Mouse (Mus musculus) hindbrain, embryonic 16.5 days (tissue): ENCODE data around the gene D8Ertd738e. TPM values are rescaled to one million over a fixed set of nuclear protein-coding genes. Genes with fewer than 3 reads are reported as not detected.

Experiments used
- ATAC-seq: fragments of 200-750 bp; cut with Nextera tagmentation; 2 replicates; pipeline ENCODE4 v1.8.0; 2017; ENCODE audit warnings: moderate TSS enrichment, moderate library complexity
- H3K27ac ChIP-seq: fragments of 300-500 bp; sonication (generic); 2 replicates; pipeline ENCODE4 v1.5.1; 2014; ENCODE audit warnings: low read depth, mild to moderate bottlenecking, control low read depth, low read length, moderate library complexity
- H3K27me3 ChIP-seq: fragments of 300-500 bp; sonication (generic); replicated peaks from 2 replicates; pipeline ENCODE4 v1.6.1; 2014; ENCODE audit warnings: low read length; ENCODE audit not compliant: control insufficient read depth, insufficient read depth
- H3K36me3 ChIP-seq: fragments of 300-500 bp; sonication (generic); 2 replicates; pipeline ENCODE4 v1.6.1; 2014; ENCODE audit warnings: mild to moderate bottlenecking, low read length, moderate library complexity, mixed read lengths; ENCODE audit not compliant: control insufficient read depth, insufficient read depth
- H3K4me1 ChIP-seq: fragments of 300-500 bp; sonication (generic); 2 replicates; pipeline ENCODE4 v1.6.1; 2014; ENCODE audit warnings: low read depth, low read length; ENCODE audit not compliant: control insufficient read depth, insufficient read depth
- H3K4me2 ChIP-seq: fragments of 300-500 bp; sonication (generic); 2 replicates; pipeline ENCODE4 v1.6.1; 2014; ENCODE audit warnings: mild to moderate bottlenecking, low read length, control low read depth, moderate library complexity
- H3K4me3 ChIP-seq: fragments of 300-500 bp; sonication (generic); 2 replicates; pipeline ENCODE4 v1.5.1; 2014; ENCODE audit warnings: mild to moderate bottlenecking, low read length, control low read depth, moderate library complexity
- H3K9ac ChIP-seq: fragments of 300-500 bp; sonication (generic); 2 replicates; pipeline ENCODE4 v1.6.1; 2014; ENCODE audit warnings: low read depth, mild to moderate bottlenecking, control low read depth, low read length, moderate library complexity
- H3K9me3 ChIP-seq: fragments of 300-500 bp; sonication (generic); 2 replicates; pipeline ENCODE4 v1.6.1; 2014; ENCODE audit warnings: mild to moderate bottlenecking, low read length, moderate library complexity; ENCODE audit not compliant: control insufficient read depth
- WGBS: fragments of 180-500 bp; shearing (Covaris S2); extraction: QIAGEN DNeasy Blood & Tissue Kit; methylation state at CpG from one replicate; pipeline ENCODE4 v1.1.7; 2014; 5-methylcytosine and 5-hydroxymethylcytosine counted together
- polyA plus RNA-seq: library from polyadenylated mRNA; unstranded; fragments of >200 nt; fragmentation: Nextera tagmentation; extraction: Ambion mirVana; gene quantifications from 2 replicates; pipeline ENCODE4 v1.2.1, GENCODE M21; 2015

Gene D8Ertd738e
- polyA plus RNA-seq, 1 experiment from 2014 or later: 266 TPM

DNA sequence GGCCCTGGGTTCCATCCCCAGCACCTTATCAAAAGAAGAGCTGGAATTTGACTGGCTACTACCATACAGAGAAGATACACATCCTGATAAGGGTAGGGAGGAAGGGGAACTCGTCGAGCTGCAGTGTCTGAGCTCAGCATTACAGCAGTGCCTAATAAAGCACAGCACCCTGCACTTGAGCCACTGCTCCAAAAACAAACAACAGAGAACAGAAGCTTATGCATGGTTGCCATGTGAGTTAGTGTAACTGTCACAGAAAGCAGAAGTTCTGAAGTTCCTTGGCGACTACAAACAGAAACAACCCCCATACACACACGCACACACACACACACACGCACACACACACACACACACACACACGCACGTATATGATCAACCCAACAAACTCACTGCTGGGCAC lies 29.4 kb downstream of the D8Ertd738e start:
- H3K4me1 ChIP-seq: no peaks in the 10 kb centered on the region
- H3K27me3 ChIP-seq: no peaks in the 10 kb centered on the region
- no peak overlapping the region for H3K4me3 ChIP-seq
- 87% methylated on average over 7 of the region's 7 CpGs for WGBS
- ATAC-seq: no peak
- no peak overlapping the region for H3K9ac ChIP-seq
- no peak overlapping the region for H3K27ac ChIP-seq
- no peaks in the 10 kb centered on the region for H3K9me3 ChIP-seq
- no peak overlapping the region for H3K4me2 ChIP-seq
- peaks cover 56% of the 10 kb centered on the region for H3K36me3 ChIP-seq

DNA sequence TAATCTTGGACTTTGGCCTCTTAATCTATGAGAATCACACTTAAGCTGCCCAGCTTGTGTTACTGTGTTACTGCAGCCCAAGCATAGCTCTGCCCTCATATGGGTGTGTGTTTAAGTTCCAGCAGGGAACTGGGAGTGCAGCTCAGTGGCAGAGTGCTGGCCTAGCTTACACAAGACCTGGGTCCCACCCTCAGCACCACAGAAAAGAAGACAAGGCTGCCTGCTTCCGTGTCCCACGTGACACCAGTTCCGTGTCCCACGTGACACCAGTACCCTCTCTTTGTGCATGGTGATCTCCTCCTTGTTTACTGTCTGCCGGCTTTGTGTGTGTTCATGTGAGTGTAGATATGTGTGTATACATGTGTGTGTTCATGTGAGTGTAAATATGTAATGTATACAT lies 31.4 kb downstream of the D8Ertd738e start:
- Histone ChIP-seq H3K4me2 (no peak overlapping the region), H3K9me3 (no peaks in the 10 kb centered on the region), H3K9ac (no peak overlapping the region), H3K27me3 (no peaks in the 10 kb centered on the region), H3K4me3 (no peak overlapping the region), H3K36me3 (peaks cover 46% of the 10 kb centered on the region), H3K27ac (no peak overlapping the region), H3K4me1 (no peaks in the 10 kb centered on the region)
- 93% methylated on average over 5 of the region's 5 CpGs for WGBS
- no peak for ATAC-seq

DNA sequence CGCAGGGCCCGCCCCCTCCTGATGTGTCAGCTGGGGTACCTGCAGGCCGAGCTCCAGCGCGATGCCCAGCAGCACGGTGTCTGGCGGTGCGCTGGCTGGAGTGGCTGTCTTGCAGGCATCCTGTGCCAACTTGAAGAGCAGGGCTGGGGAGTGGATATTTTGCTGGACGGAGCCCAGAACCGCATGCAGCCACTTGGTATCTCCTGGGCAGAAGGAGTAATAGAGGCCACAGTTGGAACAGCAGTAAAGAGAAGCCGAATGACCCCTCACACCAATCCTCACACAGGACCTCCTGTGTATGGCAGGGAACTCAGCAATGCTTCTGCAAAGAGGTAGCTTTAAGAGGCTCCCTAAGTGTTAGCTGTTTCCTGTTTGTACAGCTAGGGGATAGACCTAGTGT lies 32.3 kb downstream of the D8Ertd738e start:
- H3K4me2 ChIP-seq: no peak overlapping the region
- H3K9ac ChIP-seq: no peak overlapping the region
- no peak overlapping the region for H3K27ac ChIP-seq
- no peak for ATAC-seq
- H3K27me3 ChIP-seq: no peaks in the 10 kb centered on the region
- no peaks in the 10 kb centered on the region for H3K4me1 ChIP-seq
- WGBS: 94% methylated on average over 11 of the region's 11 CpGs
- no peaks in the 10 kb centered on the region for H3K9me3 ChIP-seq
- H3K4me3 ChIP-seq: no peak overlapping the region
- peaks cover 43% of the 10 kb centered on the region for H3K36me3 ChIP-seq

DNA sequence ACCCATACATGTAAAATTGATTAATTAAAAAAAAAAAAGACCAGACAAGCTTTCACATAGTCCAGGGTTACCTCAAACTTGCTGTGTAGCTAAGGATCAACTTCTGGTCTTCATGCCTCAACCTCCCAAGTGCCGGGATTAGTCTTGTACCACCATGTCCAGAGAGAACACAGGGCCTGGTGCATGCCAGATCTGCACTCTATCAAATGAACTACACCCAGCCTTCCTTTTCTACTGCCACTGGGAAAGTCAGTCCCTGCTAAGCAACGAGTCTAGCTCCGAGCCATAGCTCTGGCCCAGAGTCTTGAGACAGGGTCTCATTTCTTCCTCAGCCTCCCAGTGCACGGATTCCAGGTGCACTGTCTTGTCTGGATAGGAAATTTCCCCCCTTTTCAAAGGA lies 36.2 kb downstream of the D8Ertd738e start:
- H3K4me2 ChIP-seq: no peak overlapping the region
- H3K36me3 ChIP-seq: peaks cover 42% of the 10 kb centered on the region
- H3K4me1 ChIP-seq: peaks cover 17% of the 10 kb centered on the region

DNA sequence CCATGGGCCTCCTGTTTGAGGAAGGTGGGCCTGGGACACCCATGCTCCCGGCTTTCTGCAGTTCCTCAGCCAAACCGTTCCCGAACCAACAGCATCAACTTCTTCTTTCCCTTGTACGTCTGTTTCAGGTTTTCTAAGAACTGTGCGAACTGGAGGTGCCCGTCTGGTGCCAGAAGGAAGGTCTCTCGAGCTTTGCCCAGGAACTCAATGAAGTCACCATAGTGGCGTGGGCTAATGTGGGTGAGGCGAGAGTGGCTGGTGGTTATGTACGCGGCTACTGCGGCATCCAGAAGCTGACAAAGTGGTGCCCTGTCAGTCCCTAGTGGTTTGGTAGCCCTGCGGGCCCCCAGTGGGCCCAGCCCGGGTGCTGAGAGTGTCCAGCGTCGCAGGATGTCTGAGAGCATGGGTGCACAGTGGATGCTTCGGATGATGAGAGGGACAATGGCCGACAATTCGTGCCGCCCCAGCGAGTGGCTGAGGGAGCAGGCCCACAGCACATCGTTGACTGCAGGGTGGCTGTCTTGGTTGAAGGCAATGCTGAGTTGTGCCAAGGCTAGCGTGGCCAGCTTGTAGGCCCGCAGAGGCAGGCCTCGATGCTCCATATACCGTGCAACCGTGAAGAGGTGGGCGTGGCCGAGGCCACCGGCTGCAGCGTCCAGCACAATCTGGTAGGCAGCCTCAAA lies 37.5 kb downstream of the D8Ertd738e start:
- H3K36me3 ChIP-seq: peaks cover 32% of the 10 kb centered on the region
- H3K4me3 ChIP-seq: no peak overlapping the region
- H3K4me1 ChIP-seq: peaks cover 21% of the 10 kb centered on the region
- H3K27me3 ChIP-seq: no peaks in the 10 kb centered on the region
- H3K9me3 ChIP-seq: no peaks in the 10 kb centered on the region
- H3K27ac ChIP-seq: no peak overlapping the region
- WGBS: 94% methylated on average over 31 of the region's 31 CpGs
- no peak overlapping the region for H3K9ac ChIP-seq
- no peak overlapping the region for H3K4me2 ChIP-seq
- ATAC-seq: no peak

More for the DNA sequence above, 36.2 kb downstream of the D8Ertd738e start:
- H3K27me3 ChIP-seq: no peaks in the 10 kb centered on the region
- H3K27ac ChIP-seq: no peak overlapping the region
- no peaks in the 10 kb centered on the region for H3K9me3 ChIP-seq
- no peak overlapping the region for H3K4me3 ChIP-seq
- WGBS: 94% methylated on average over 4 of the region's 4 CpGs
- no peak for ATAC-seq
- no peak overlapping the region for H3K9ac ChIP-seq

DNA sequence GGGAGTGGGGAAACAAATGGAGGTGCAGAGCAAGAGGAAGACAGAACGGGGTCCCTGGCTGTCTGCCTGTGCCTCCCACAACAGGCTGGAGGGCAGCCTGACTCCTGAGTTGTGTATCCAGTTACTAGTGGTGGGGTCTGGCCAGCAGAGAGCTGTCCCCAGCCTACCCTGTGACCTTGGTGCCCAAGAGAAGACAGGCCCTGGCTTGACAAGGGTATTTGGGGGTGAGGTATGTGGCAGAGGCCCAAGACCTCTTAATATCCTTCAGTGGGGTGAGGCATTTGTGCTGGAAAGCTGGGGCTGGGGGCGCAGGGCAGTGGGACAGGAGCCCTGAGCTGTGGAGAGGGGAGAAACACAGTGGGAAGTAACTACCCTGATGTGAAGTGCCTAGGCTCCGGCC lies 38.3 kb downstream of the D8Ertd738e start:
- no peaks in the 10 kb centered on the region for H3K27me3 ChIP-seq
- no peak overlapping the region for H3K9ac ChIP-seq
- H3K27ac ChIP-seq: no peak overlapping the region
- H3K4me2 ChIP-seq: no peak overlapping the region
- H3K4me1 ChIP-seq: peaks cover 21% of the 10 kb centered on the region
- H3K36me3 ChIP-seq: peaks cover 29% of the 10 kb centered on the region
- H3K4me3 ChIP-seq: no peak overlapping the region
- no peak for ATAC-seq
- no peaks in the 10 kb centered on the region for H3K9me3 ChIP-seq
- WGBS: 98% methylated on average over 3 of the region's 3 CpGs

DNA sequence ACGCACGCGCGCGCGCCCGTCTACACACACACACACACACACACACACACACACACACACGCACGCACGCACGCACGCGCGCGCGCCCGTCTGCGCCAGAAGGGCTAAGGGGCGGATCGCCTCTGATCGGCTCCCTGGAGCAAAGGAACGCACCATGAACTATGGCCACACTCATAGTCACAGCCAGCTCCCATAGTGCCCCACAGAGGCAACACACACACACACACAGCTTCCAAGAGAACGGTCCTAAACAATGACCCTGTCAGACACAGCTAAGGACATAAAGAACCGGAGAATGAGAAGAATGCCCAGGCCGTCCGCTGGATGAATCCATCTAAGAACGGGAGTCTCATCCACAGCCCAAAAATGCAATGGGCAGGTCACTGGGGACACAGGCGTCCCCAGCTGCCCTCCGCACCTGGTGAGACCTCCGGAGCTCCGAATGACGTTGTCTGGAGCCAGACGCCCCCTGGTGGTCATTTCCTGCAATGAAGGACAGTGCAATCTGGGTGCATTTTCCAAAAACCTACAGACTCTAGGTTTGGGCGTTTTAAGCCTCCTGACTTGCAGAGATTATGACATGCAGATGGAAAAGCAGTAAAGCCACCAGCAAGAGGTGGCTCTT lies 39.2 kb downstream of the D8Ertd738e start:
- peak overlapping the region; percentile 50 for H3K4me2 ChIP-seq

DNA sequence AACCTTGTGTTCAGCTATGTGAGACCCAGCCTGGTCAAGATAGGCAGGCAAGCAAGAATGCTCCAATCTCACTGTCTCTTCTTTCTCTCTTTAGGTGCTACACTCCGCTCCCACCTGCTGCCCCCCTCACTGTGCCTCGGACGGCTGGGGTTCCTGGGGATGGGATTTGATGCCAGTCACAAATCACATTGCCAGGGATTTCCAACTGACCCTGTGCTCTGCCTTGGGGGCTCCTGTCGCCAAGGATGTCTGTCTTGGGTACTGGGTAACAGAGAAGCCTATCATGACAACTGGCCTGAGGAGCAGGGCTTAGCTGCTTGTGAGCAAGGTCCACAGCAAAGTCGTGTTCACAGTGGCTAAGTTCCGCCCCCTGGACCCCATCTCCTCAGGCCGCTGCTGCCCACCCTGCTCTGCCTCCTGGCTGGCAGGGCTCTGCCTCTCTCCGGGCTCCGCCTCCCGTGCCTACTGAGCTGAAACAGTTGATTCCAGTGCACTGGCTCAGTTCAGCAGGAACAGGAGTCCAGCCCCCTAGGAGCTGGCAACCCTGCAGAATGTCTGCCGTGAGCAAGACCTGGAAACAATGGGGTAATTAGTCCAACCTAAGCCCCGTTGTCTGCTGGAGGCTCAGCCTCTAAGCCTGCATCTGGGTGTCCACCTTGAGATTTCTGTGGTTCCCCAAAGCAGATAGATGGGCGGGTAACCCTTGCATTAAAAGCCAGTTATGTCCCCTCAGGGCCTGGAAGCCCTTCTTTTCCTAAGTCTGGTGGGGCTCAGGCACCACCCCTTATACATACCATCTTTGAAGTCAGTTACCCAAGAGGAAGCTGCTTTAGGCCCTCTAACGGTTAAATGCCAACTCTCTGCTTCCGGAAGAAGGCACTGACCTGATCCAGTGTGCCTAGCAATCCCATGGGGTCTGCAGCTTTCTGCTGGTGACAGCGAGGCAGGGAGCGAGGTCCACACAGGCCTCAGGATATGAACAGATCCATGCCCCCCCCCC lies 40.8 kb downstream of the D8Ertd738e start:
- Histone ChIP-seq H3K36me3 (peaks cover 14% of the 10 kb centered on the region), H3K9me3 (no peaks in the 10 kb centered on the region), H3K27me3 (no peaks in the 10 kb centered on the region), H3K4me2 (no peak overlapping the region), H3K4me3 (no peak overlapping the region), H3K27ac (peak overlapping the region; percentile 10), H3K4me1 (peaks cover 21% of the 10 kb centered on the region), H3K9ac (peak overlapping the region; percentile 19; the same call in 1 of the 2 replicates)
- peak; percentile 48; the same call in 1 of the 2 replicates for ATAC-seq
- 40% methylated on average over 17 of the region's 17 CpGs for WGBS

More for the DNA sequence above, 39.2 kb downstream of the D8Ertd738e start:
- Histone ChIP-seq H3K4me1 (peaks cover 21% of the 10 kb centered on the region), H3K9me3 (no peaks in the 10 kb centered on the region), H3K36me3 (peaks cover 21% of the 10 kb centered on the region), H3K4me3 (peak overlapping the region; percentile 22), H3K27ac (no peak overlapping the region), H3K27me3 (no peaks in the 10 kb centered on the region), H3K9ac (peak overlapping the region; percentile 47)
- ATAC-seq: peak; percentile 37; the same call in 1 of the 2 replicates
- 42% methylated on average over 33 of the region's 34 CpGs for WGBS
